Mouse (Mus musculus) limb, embryonic 14.5 days (tissue): ENCODE data around the gene Asap3. TPM values are rescaled to one million over a fixed set of nuclear protein-coding genes. Genes with fewer than 3 reads are reported as not detected.
A peak's percentile ranks its signal among the peaks of the same experiment; 100 is the strongest.

ENCODE experiments used
- ATAC-seq: fragments of 200-750 bp; cut with Nextera tagmentation; 2 replicates; pipeline ENCODE4 v1.8.0; 2017; ENCODE audit warnings: low read depth, moderate number of reproducible peaks, moderate TSS enrichment; ENCODE audit not compliant: low FRiP score
- DNase-seq: peaks from one replicate; pipeline ENCODE4 v3.0.0-alpha.2; 2015; ENCODE audit warnings: low spot score
- H3K27ac ChIP-seq: fragments of 300-500 bp; sonication (generic); replicated peaks from 2 replicates; pipeline ENCODE4 v1.5.1; 2014; ENCODE audit warnings: low read depth, mild to moderate bottlenecking, low read length, moderate library complexity, mixed read lengths
- H3K27me3 ChIP-seq: fragments of 300-500 bp; sonication (generic); 2 replicates; pipeline ENCODE4 v1.6.1; 2014; ENCODE audit warnings: low read length, mixed read lengths; ENCODE audit not compliant: control insufficient read depth, insufficient read depth
- H3K36me3 ChIP-seq: fragments of 300-500 bp; sonication (generic); 2 replicates; pipeline ENCODE4 v1.6.1; 2014; ENCODE audit warnings: mild to moderate bottlenecking, low read length, moderate library complexity, mixed read lengths; ENCODE audit not compliant: control insufficient read depth, insufficient read depth
- H3K4me1 ChIP-seq: fragments of 300-500 bp; sonication (generic); 2 replicates; pipeline ENCODE4 v1.6.1; 2014; ENCODE audit warnings: antibody characterized with exemption, low read length, mixed read lengths; ENCODE audit not compliant: control insufficient read depth, insufficient read depth
- H3K4me2 ChIP-seq: fragments of 300-500 bp; sonication (generic); replicated peaks from 2 replicates; pipeline ENCODE4 v1.6.1; 2014; ENCODE audit warnings: low read depth, mild to moderate bottlenecking, low read length, moderate library complexity; ENCODE audit not compliant: severe bottlenecking
- H3K4me3 ChIP-seq: fragments of 300-500 bp; sonication (generic); replicated peaks from 2 replicates; pipeline ENCODE4 v1.5.1; 2014; ENCODE audit warnings: low read length
- H3K9ac ChIP-seq: fragments of 300-500 bp; sonication (generic); 2 replicates; pipeline ENCODE4 v1.6.1; 2014; ENCODE audit warnings: mild to moderate bottlenecking, low read depth, low read length, moderate library complexity; ENCODE audit not compliant: severe bottlenecking
- H3K9me3 ChIP-seq: fragments of 300-500 bp; sonication (generic); 2 replicates; pipeline ENCODE4 v1.6.1; 2016; ENCODE audit warnings: low read length; ENCODE audit not compliant: control insufficient read depth
- POLR2A ChIP-seq: fragments of 200-500 bp; IDR thresholded peaks from 2 replicates; pipeline ENCODE4 v1.8.0; 2012; ENCODE audit warnings: inconsistent platforms, mild to moderate bottlenecking, moderate library complexity, borderline replicate concordance; ENCODE audit not compliant: insufficient read depth, insufficient read length; ENCODE audit errors: extremely low read depth
- WGBS: fragments of 180-500 bp; shearing (Covaris S2); extraction: QIAGEN DNeasy Blood & Tissue Kit; methylation state at CpG from one replicate; pipeline ENCODE4 v1.1.7; 2014; 5-methylcytosine and 5-hydroxymethylcytosine counted together
- polyA plus RNA-seq, 2 experiments: library from polyadenylated mRNA; depleted of rRNA in 1 of 2; stranded (reverse) in 1 of 2; unstranded in 1 of 2; fragments of >200 nt; fragmentation: Nextera tagmentation in 1 of 2; extraction: Ambion mirVana in 1 of 2; gene quantifications; 2 replicates each; pipeline versions ENCODE4 v1.2.1 to v1.2.3; 2012 to 2014

Asap3 gene
- polyA plus RNA-seq, 2 experiments, result 12.0 to 22.9 TPM

GRCm38 (mm10) chr4:136242728-136243127 lies 36.6 kb downstream of the Asap3 start:
- peaks cover 20% of the 10 kb centered on the region for H3K4me1 ChIP-seq
- DNase-seq (no peak), ATAC-seq (no peak)
- peaks cover 42% of the 10 kb centered on the region for H3K27me3 ChIP-seq
- no peak for TF ChIP-seq POLR2A
- no peak overlapping the region for H3K4me3 ChIP-seq
- no peak overlapping the region for H3K9ac ChIP-seq
- H3K9me3 ChIP-seq, result no peaks in the 10 kb centered on the region
- H3K36me3 ChIP-seq, result peaks cover 70% of the 10 kb centered on the region
- H3K27ac ChIP-seq, result no peak overlapping the region
- WGBS, result 73% methylated on average over 7 of the region's 7 CpGs
- no peak overlapping the region for H3K4me2 ChIP-seq

- Histone ChIP-seq H3K27ac (no peak overlapping the region), H3K36me3 (peaks cover 56% of the 10 kb centered on the region), H3K4me2 (no peak overlapping the region), H3K4me1 (peaks cover 30% of the 10 kb centered on the region), H3K9ac (no peak overlapping the region), H3K9me3 (no peaks in the 10 kb centered on the region), H3K4me3 (no peak overlapping the region), H3K27me3 (peaks cover 41% of the 10 kb centered on the region)
- 60% methylated on average over 7 of the region's 7 CpGs for WGBS
- ATAC-seq (no peak), DNase-seq (no peak)
- no peak for TF ChIP-seq POLR2A
These were observed 38.0 kb downstream of the Asap3 start for GRCm38 (mm10) chr4:136244208-136244607.

GRCm38 (mm10) chr4:136245681-136246080 lies 39.5 kb downstream of the Asap3 start:
- no peak for DNase-seq
- H3K4me2 ChIP-seq, result no peak overlapping the region
- no peak for ATAC-seq
- H3K36me3 ChIP-seq, result peaks cover 42% of the 10 kb centered on the region
- H3K9me3 ChIP-seq, result no peaks in the 10 kb centered on the region
- H3K4me1 ChIP-seq, result peaks cover 36% of the 10 kb centered on the region
- no peak for TF ChIP-seq POLR2A
- H3K27ac ChIP-seq, result no peak overlapping the region
- no peak overlapping the region for H3K4me3 ChIP-seq
- H3K9ac ChIP-seq, result no peak overlapping the region
- WGBS, result 51% methylated on average over 5 of the region's 5 CpGs
- H3K27me3 ChIP-seq, result peaks cover 53% of the 10 kb centered on the region

GRCm38 (mm10) chr4:136246568-136246969 lies 40.4 kb downstream of the Asap3 start:
- Histone ChIP-seq H3K4me1 (peaks cover 36% of the 10 kb centered on the region), H3K36me3 (peaks cover 33% of the 10 kb centered on the region), H3K27me3 (peaks cover 53% of the 10 kb centered on the region), H3K9ac (no peak overlapping the region), H3K4me2 (peak overlapping the region; percentile 93), H3K27ac (no peak overlapping the region), H3K9me3 (no peaks in the 10 kb centered on the region), H3K4me3 (peak overlapping the region; percentile 51; the same call in 1 of the 2 replicates)
- ATAC-seq, result peak; percentile 25; the same call in 1 of the 2 replicates
- WGBS, result 3% methylated on average over 12 of the region's 12 CpGs
- no peak for DNase-seq
- no peak for TF ChIP-seq POLR2A

GRCm38 (mm10) chr4:136247386-136247728 lies 41.2 kb downstream of the Asap3 start:
- ATAC-seq (0 out of 2 replicates have a peak, but pooled peaks have one; percentile 16), DNase-seq (no peak)
- Histone ChIP-seq H3K9me3 (no peaks in the 10 kb centered on the region), H3K36me3 (peaks cover 30% of the 10 kb centered on the region), H3K4me3 (peak overlapping the region; percentile 51), H3K27ac (no peak overlapping the region), H3K4me2 (peak overlapping the region; percentile 93), H3K4me1 (peaks cover 36% of the 10 kb centered on the region), H3K27me3 (peaks cover 53% of the 10 kb centered on the region), H3K9ac (peak overlapping the region; percentile 58; the same call in 1 of the 2 replicates)
- TF ChIP-seq POLR2A, result no peak
- WGBS, result under 1% methylated on average over 14 of the region's 14 CpGs
